Mouse (Mus musculus) forebrain, embryonic 12.5 days (tissue): ENCODE results near the gene Plcb3. TPM values are rescaled to one million over a fixed set of nuclear protein-coding genes. Genes with fewer than 3 reads are reported as not detected.

Experiments
- ATAC-seq: fragments of 200-750 bp; cut with Nextera tagmentation; 2 replicates; pipeline ENCODE4 v1.8.0; 2017; ENCODE audit warnings: moderate TSS enrichment; ENCODE audit not compliant: low FRiP score
- H3K27ac ChIP-seq: fragments of 300-500 bp; sonication (generic); 2 replicates; pipeline ENCODE4 v1.5.1; 2016; ENCODE audit warnings: mild to moderate bottlenecking
- H3K27me3 ChIP-seq: fragments of 300-500 bp; sonication (generic); 2 replicates; pipeline ENCODE4 v1.6.1; 2016; ENCODE audit warnings: mild to moderate bottlenecking
- H3K36me3 ChIP-seq: fragments of 300-500 bp; sonication (generic); replicated peaks from 2 replicates; pipeline ENCODE4 v1.6.1; 2016; ENCODE audit warnings: mild to moderate bottlenecking
- H3K4me1 ChIP-seq: fragments of 300-500 bp; sonication (generic); 2 replicates; pipeline ENCODE4 v1.6.1; 2016
- H3K4me2 ChIP-seq: fragments of 300-500 bp; sonication (generic); 2 replicates; pipeline ENCODE4 v1.6.1; 2016; ENCODE audit warnings: mild to moderate bottlenecking, moderate library complexity
- H3K4me3 ChIP-seq: fragments of 300-500 bp; sonication (generic); replicated peaks from 2 replicates; pipeline ENCODE4 v1.5.1; 2016; ENCODE audit warnings: mild to moderate bottlenecking
- H3K9ac ChIP-seq: fragments of 300-500 bp; sonication (generic); 2 replicates; pipeline ENCODE4 v1.6.1; 2016; ENCODE audit warnings: mild to moderate bottlenecking
- H3K9me3 ChIP-seq: fragments of 300-500 bp; sonication (generic); 2 replicates; pipeline ENCODE4 v1.6.1; 2016
- WGBS: fragments of 180-500 bp; shearing (Covaris S2); methylation state at CpG from one replicate; pipeline ENCODE4 v1.1.7; 2016; 5-methylcytosine and 5-hydroxymethylcytosine counted together
- polyA plus RNA-seq: library from polyadenylated mRNA; unstranded; fragments of >200 nt; fragmentation: Nextera tagmentation; extraction: Ambion mirVana; gene quantifications from 2 replicates; pipeline ENCODE4 v1.2.1, GENCODE M21; 2016

Gene Plcb3
- polyA plus RNA-seq = 22.4 and 24.3 TPM in 2 replicates

GRCm38 (mm10) chr19:6975537-6976521, at the start of gene Plcb3:
Gene Plcb3, minus strand, starts transcription at chr19:6976470.
- H3K4me1 ChIP-seq = peaks cover 52% of the 10 kb centered on the region

GRCm38 (mm10) chr19:7020224-7020641, 44.0 kb upstream of the Plcb3 start:
- Histone ChIP-seq H3K4me2 (no peak overlapping the region), H3K27me3 (no peaks in the 10 kb centered on the region), H3K9ac (no peak overlapping the region), H3K4me1 (no peaks in the 10 kb centered on the region), H3K36me3 (peaks cover 82% of the 10 kb centered on the region), H3K4me3 (no peak overlapping the region), H3K27ac (0 out of 2 replicates have a peak overlapping the region, but pooled peaks have one; percentile 0), H3K9me3 (no peaks in the 10 kb centered on the region)
- no peak for ATAC-seq
- 52% methylated on average over 3 of the region's 3 CpGs for WGBS

More at GRCm38 (mm10) chr19:6975537-6976521, at the start of gene Plcb3:
- H3K9ac ChIP-seq = peak within 1 kb of the TSS; percentile 90
- H3K27me3 ChIP-seq = peaks cover 13% of the 10 kb centered on the region; the same call in 1 of the 2 replicates
- H3K4me2 ChIP-seq = peak within 1 kb of the TSS; percentile 93
- H3K27ac ChIP-seq = peak within 1 kb of the TSS; percentile 93
- no peaks in the 10 kb centered on the region for H3K9me3 ChIP-seq
- WGBS = under 1% methylated on average over 16 of the region's 16 CpGs
- no peak for ATAC-seq
- peak within 1 kb of the TSS; percentile 84 for H3K4me3 ChIP-seq
- H3K36me3 ChIP-seq = peaks cover 22% of the 10 kb centered on the region

GRCm38 (mm10) chr19:7019191-7019590, 42.9 kb upstream of the Plcb3 start, which contains the start of gene Fermt3:
Gene Fermt3, minus strand, starts transcription at chr19:7019469.
- H3K4me3 ChIP-seq = no peak within 1 kb of the TSS
- ATAC-seq = no peak
- H3K36me3 ChIP-seq = peaks cover 74% of the 10 kb centered on the region
- no peak within 1 kb of the TSS for H3K27ac ChIP-seq
- no peak within 1 kb of the TSS for H3K4me2 ChIP-seq
- H3K27me3 ChIP-seq = no peaks in the 10 kb centered on the region
- H3K4me1 ChIP-seq = no peaks in the 10 kb centered on the region
- no peaks in the 10 kb centered on the region for H3K9me3 ChIP-seq
- WGBS = 83% methylated on average over 5 of the region's 5 CpGs
- H3K9ac ChIP-seq = no peak within 1 kb of the TSS

- no peaks in the 10 kb centered on the region for H3K9me3 ChIP-seq
- no peaks in the 10 kb centered on the region for H3K4me1 ChIP-seq
- peaks cover 76% of the 10 kb centered on the region for H3K36me3 ChIP-seq
- no peak overlapping the region for H3K4me2 ChIP-seq
- no peak overlapping the region for H3K4me3 ChIP-seq
- H3K27me3 ChIP-seq = no peaks in the 10 kb centered on the region
- ATAC-seq = no peak
- 97% methylated on average over 11 of the region's 11 CpGs for WGBS
- H3K27ac ChIP-seq = no peak overlapping the region
- no peak overlapping the region for H3K9ac ChIP-seq
These were observed 42.3 kb upstream of the Plcb3 start for GRCm38 (mm10) chr19:7018546-7018945.

- Histone ChIP-seq H3K9ac (no peak overlapping the region), H3K9me3 (no peaks in the 10 kb centered on the region), H3K27ac (0 out of 2 replicates have a peak overlapping the region, but pooled peaks have one; percentile 56), H3K4me1 (no peaks in the 10 kb centered on the region), H3K4me3 (no peak overlapping the region), H3K4me2 (no peak overlapping the region), H3K27me3 (no peaks in the 10 kb centered on the region), H3K36me3 (peaks cover 73% of the 10 kb centered on the region)
- 92% methylated on average over 12 of the region's 12 CpGs for WGBS
- no peak for ATAC-seq
These were observed 41.5 kb upstream of the Plcb3 start for GRCm38 (mm10) chr19:7017541-7018457.

GRCm38 (mm10) chr19:7014481-7015135, 38.3 kb upstream of the Plcb3 start:
- WGBS = 91% methylated on average over 20 of the region's 20 CpGs
- Histone ChIP-seq H3K27ac (no peak overlapping the region), H3K4me3 (no peak overlapping the region), H3K27me3 (no peaks in the 10 kb centered on the region), H3K4me2 (no peak overlapping the region), H3K36me3 (peaks cover 41% of the 10 kb centered on the region), H3K9me3 (no peaks in the 10 kb centered on the region), H3K4me1 (no peaks in the 10 kb centered on the region), H3K9ac (no peak overlapping the region)
- ATAC-seq = no peak

- no peak overlapping the region for H3K9ac ChIP-seq
- 85% methylated on average over 9 of the region's 9 CpGs for WGBS
- no peaks in the 10 kb centered on the region for H3K9me3 ChIP-seq
- H3K4me3 ChIP-seq = no peak overlapping the region
- no peak overlapping the region for H3K27ac ChIP-seq
- H3K4me2 ChIP-seq = no peak overlapping the region
- no peaks in the 10 kb centered on the region for H3K4me1 ChIP-seq
- no peak for ATAC-seq
- no peaks in the 10 kb centered on the region for H3K27me3 ChIP-seq
- H3K36me3 ChIP-seq = peaks cover 34% of the 10 kb centered on the region
These were observed 37.7 kb upstream of the Plcb3 start for GRCm38 (mm10) chr19:7013984-7014383.

GRCm38 (mm10) chr19:7012426-7012825, 36.2 kb upstream of the Plcb3 start:
- H3K4me2 ChIP-seq = no peak overlapping the region
- H3K36me3 ChIP-seq = peaks cover 21% of the 10 kb centered on the region
- H3K27me3 ChIP-seq = no peaks in the 10 kb centered on the region
- ATAC-seq = no peak
- no peak overlapping the region for H3K27ac ChIP-seq
- no peak overlapping the region for H3K9ac ChIP-seq
- WGBS = 79% methylated on average over 4 of the region's 4 CpGs
- H3K4me1 ChIP-seq = no peaks in the 10 kb centered on the region
- H3K4me3 ChIP-seq = no peak overlapping the region
- no peaks in the 10 kb centered on the region for H3K9me3 ChIP-seq

GRCm38 (mm10) chr19:7006892-7007593, 30.8 kb upstream of the Plcb3 start:
- Histone ChIP-seq H3K36me3 (no peaks in the 10 kb centered on the region), H3K9me3 (no peaks in the 10 kb centered on the region), H3K9ac (no peak overlapping the region), H3K27ac (no peak overlapping the region), H3K27me3 (no peaks in the 10 kb centered on the region), H3K4me1 (no peaks in the 10 kb centered on the region), H3K4me3 (no peak overlapping the region), H3K4me2 (no peak overlapping the region)
- no peak for ATAC-seq
- WGBS = 86% methylated on average over 9 of the region's 9 CpGs

GRCm38 (mm10) chr19:6999360-7000063, 23.2 kb upstream of the Plcb3 start:
- Histone ChIP-seq H3K36me3 (peaks cover 20% of the 10 kb centered on the region), H3K9ac (no peak overlapping the region), H3K4me3 (no peak overlapping the region), H3K27me3 (no peaks in the 10 kb centered on the region), H3K4me2 (no peak overlapping the region), H3K9me3 (no peaks in the 10 kb centered on the region), H3K4me1 (peaks cover 28% of the 10 kb centered on the region), H3K27ac (no peak overlapping the region)
- ATAC-seq = no peak
- WGBS = 93% methylated on average over 19 of the region's 19 CpGs
